ENCODE assay signal across 8 mouse cellular contexts in the genomic region with DNA sequence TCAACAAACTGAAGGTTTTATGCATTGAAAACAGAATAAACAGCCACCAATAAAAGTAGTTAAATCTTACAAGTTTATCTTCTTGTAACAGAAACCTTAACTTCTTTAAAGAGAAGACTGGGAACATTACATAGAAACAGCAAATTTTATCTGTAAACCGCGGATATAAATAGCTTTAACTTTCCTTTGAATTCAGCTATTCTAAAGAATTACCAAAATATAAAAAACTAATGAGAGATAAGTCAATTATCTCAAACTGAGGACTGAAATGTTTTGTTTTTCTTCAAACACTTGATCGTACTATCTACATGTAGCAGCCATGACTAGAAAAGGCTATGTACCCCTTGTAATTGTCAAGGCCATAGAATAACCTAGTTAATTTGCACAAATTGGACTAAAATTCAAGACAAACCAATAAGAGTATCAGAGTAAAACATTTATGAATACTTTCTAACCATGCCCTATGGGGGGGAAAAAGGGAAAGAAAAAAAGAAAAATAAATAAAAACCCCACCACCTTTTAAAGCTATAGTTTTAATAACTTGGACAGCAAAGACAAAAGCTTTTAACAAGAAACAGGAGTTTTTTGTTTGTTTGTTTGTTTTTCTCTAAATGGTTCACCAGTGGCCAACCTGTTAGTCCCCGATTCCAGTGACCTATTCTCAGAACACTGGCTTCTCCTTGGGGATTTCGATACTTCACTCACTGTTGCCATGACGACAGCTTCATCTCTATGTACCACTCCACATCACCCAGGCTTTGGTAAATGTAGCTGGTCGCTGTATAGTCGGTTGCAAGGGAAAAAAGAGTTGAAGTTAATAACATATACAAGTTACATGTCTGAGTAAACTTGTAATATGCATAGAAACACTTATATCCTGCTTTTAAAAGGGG. TPM values are rescaled to one million over a fixed set of nuclear protein-coding genes. Genes with fewer than 3 reads are reported as not detected.
DNase-seq lines count a peak whose midpoint lies in the region; ATAC-seq lines count a peak whose summit lies in the region.

No protein-coding gene starts in this region.

- H3K4me3 ChIP-seq in hindbrain, embryonic 10.5 days: peak overlapping the region; percentile 14; the same call in 1 of the 2 replicates
- H3K4me3 ChIP-seq in hindbrain, embryonic 16.5 days (ENCODE audit: low read length): no peak overlapping the region
- H3K4me3 ChIP-seq in midbrain, embryonic 12.5 days: no peak overlapping the region

- no peaks in the 10 kb centered on the region for H3K9me3 ChIP-seq in hindbrain, embryonic 10.5 days
- no peaks in the 10 kb centered on the region for H3K9me3 ChIP-seq in hindbrain, embryonic 16.5 days (ENCODE audit: control insufficient read depth, low read length)
- H3K9me3 ChIP-seq in midbrain, embryonic 12.5 days: no peaks in the 10 kb centered on the region

- ATAC-seq in hindbrain, embryonic 16.5 days: no peak
- ATAC-seq in midbrain, embryonic 12.5 days (ENCODE audit: low FRiP score, low read depth): no peak
- no peak for ATAC-seq in inflammation-experienced regulatory T-cells, adult 6 months

- DNase-seq in hindbrain, embryonic 10.5 days (ENCODE audit: low spot score): no peak
- DNase-seq in R1 (ENCODE audit: low read depth, low spot score): peak; percentile 57
- peak; percentile 42 for DNase-seq in forelimb bud, embryonic 11.5 days (ENCODE audit: low read depth, low spot score)
- no peak for DNase-seq in kidney, adult 8-10 months
- DNase-seq in cerebellum, adult 9-11 months: no peak

- H3K27me3 ChIP-seq in hindbrain, embryonic 10.5 days (ENCODE audit: insufficient read depth, poor library complexity, severe bottlenecking): no peaks in the 10 kb centered on the region
- H3K27me3 ChIP-seq in hindbrain, embryonic 16.5 days (replicated peaks; ENCODE audit: control insufficient read depth, insufficient read depth, low read length): no peaks in the 10 kb centered on the region
- no peaks in the 10 kb centered on the region for H3K27me3 ChIP-seq in midbrain, embryonic 12.5 days

- H3K4me1 ChIP-seq in hindbrain, embryonic 10.5 days (replicated peaks): peaks cover 52% of the 10 kb centered on the region
- peaks cover 34% of the 10 kb centered on the region for H3K4me1 ChIP-seq in hindbrain, embryonic 16.5 days (ENCODE audit: control insufficient read depth, insufficient read depth, low read depth, low read length)
- peaks cover 31% of the 10 kb centered on the region for H3K4me1 ChIP-seq in midbrain, embryonic 12.5 days

- H3K27ac ChIP-seq in hindbrain, embryonic 10.5 days: no peak overlapping the region
- no peak overlapping the region for H3K27ac ChIP-seq in hindbrain, embryonic 16.5 days (ENCODE audit: low read depth, low read length)
- H3K27ac ChIP-seq in midbrain, embryonic 12.5 days (replicated peaks): no peak overlapping the region

- H3K4me2 ChIP-seq in hindbrain, embryonic 16.5 days (ENCODE audit: low read length): no peak overlapping the region
- peak overlapping the region; percentile 31; the same call in 1 of the 2 replicates for H3K4me2 ChIP-seq in midbrain, embryonic 12.5 days (replicated peaks)

- peaks cover 72% of the 10 kb centered on the region for H3K36me3 ChIP-seq in hindbrain, embryonic 10.5 days
- peaks cover 11% of the 10 kb centered on the region for H3K36me3 ChIP-seq in hindbrain, embryonic 16.5 days (ENCODE audit: control insufficient read depth, insufficient read depth, low read length)
- peaks cover 47% of the 10 kb centered on the region for H3K36me3 ChIP-seq in midbrain, embryonic 12.5 days

- WGBS in hindbrain, embryonic 10.5 days: 64% methylated on average over 8 of the region's 8 CpGs
- 44% methylated on average over 8 of the region's 8 CpGs for WGBS in hindbrain, embryonic 16.5 days
- 45% methylated on average over 8 of the region's 8 CpGs for WGBS in midbrain, embryonic 12.5 days

- H3K9ac ChIP-seq in hindbrain, embryonic 16.5 days (ENCODE audit: low read depth, low read length): no peak overlapping the region
- H3K9ac ChIP-seq in midbrain, embryonic 12.5 days (replicated peaks): no peak overlapping the region

RNA-seq across cellular contexts. Expression of gene Ccnl1, which starts 3.3 kb away (rescaled TPM):
- 84.6 and 104 TPM in 2 replicates for polyA plus RNA-seq in hindbrain, embryonic 10.5 days (2016; fragmentation: Nextera tagmentation; extraction: Ambion mirVana)
- polyA plus RNA-seq in hindbrain, embryonic 16.5 days (2015; fragmentation: Nextera tagmentation; extraction: Ambion mirVana): 53.2 and 60.5 TPM in 2 replicates
- 122 and 125 TPM in 2 replicates for polyA plus RNA-seq in midbrain, embryonic 12.5 days (2016; fragmentation: Nextera tagmentation; extraction: Ambion mirVana)
- polyA plus RNA-seq in inflammation-experienced regulatory T-cells, adult 6 months (2017; shearing (Covaris generic)): 10 to 100 TPM; 57.7 to 79.7 (median 59.5) TPM

Comparison
In these comparisons a context has a peak if more than half of its experiments do, and no peak if none do; other contexts are left out.
1. DNase-seq: peak in R1 (single experiment) and forelimb bud, embryonic 11.5 days (single experiment); none in hindbrain, embryonic 10.5 days (single experiment), kidney, adult 8-10 months (0 of 2) and cerebellum, adult 9-11 months (single experiment).